Mouse (Mus musculus) G1E (cell line): ENCODE measurements around the gene Zfp13. TPM values are rescaled to one million over a fixed set of nuclear protein-coding genes. Genes with fewer than 3 reads are reported as not detected.

Experiments used
- ATAC-seq: 2 replicates; pipeline ENCODE4 v1.8.0; 2016; ENCODE audit warnings: mild to moderate bottlenecking; ENCODE audit not compliant: insufficient number of reproducible peaks, poor library complexity, low FRiP score, severe bottlenecking; ENCODE audit errors: extremely low read depth
- DNase-seq: peaks from one replicate; pipeline ENCODE4 v3.0.0; 2012; ENCODE audit warnings: low spot score
- H3K27me3 ChIP-seq: 2 replicates; pipeline ENCODE4 v1.6.1; 2012; ENCODE audit warnings: mild to moderate bottlenecking, low read length, inconsistent platforms; ENCODE audit not compliant: insufficient read depth
- H3K36me3 ChIP-seq: replicated peaks from 2 replicates; pipeline ENCODE3; 2012; ENCODE audit warnings: mild to moderate bottlenecking, inconsistent platforms
- H3K4me1 ChIP-seq: 2 replicates; pipeline ENCODE4 v1.6.1; 2012; ENCODE audit warnings: low read depth, low read length, inconsistent platforms, mixed read lengths; ENCODE audit not compliant: insufficient read depth
- H3K4me3 ChIP-seq: 2 replicates; pipeline ENCODE4 v1.5.1; 2012; ENCODE audit warnings: low read depth, mild to moderate bottlenecking, inconsistent platforms, low read length, moderate library complexity, mixed read lengths
- H3K9me3 ChIP-seq: replicated peaks from 2 replicates; pipeline ENCODE4 v1.6.1; 2012; ENCODE audit warnings: inconsistent platforms
- CTCF ChIP-seq: IDR thresholded peaks from 2 replicates; pipeline ENCODE4 v1.5.1; 2012; ENCODE audit warnings: low read depth, low read length, inconsistent platforms, mixed read lengths
- GATA1 ChIP-seq: IDR thresholded peaks from 2 replicates; pipeline ENCODE4 v1.6.1; 2012; ENCODE audit warnings: borderline replicate concordance, low read length, inconsistent platforms, mixed read lengths
- GATA2 ChIP-seq: IDR thresholded peaks from 2 replicates; pipeline ENCODE4 v1.6.1; 2012; ENCODE audit warnings: low read depth, low read length, inconsistent platforms, borderline replicate concordance
- POLR2AphosphoS5 ChIP-seq: IDR thresholded peaks from 2 replicates; pipeline ENCODE4 v1.6.1; 2012; ENCODE audit warnings: low read depth, low read length, inconsistent platforms; ENCODE audit not compliant: insufficient replicate concordance
- TAL1 ChIP-seq: conservative IDR thresholded peaks from 2 replicates; pipeline ENCODE4 v1.6.1; 2012; ENCODE audit warnings: low read depth, low read length, inconsistent platforms, mixed read lengths
- polyA plus RNA-seq: library from polyadenylated mRNA; stranded (reverse); fragments of >175 nt; gene quantifications from 2 replicates; pipeline ENCODE4 v1.2.3, GENCODE M21; 2012
- total RNA-seq, 2 experiments: library from RNA; stranded (forward) in 1 of 2; stranded (reverse) in 1 of 2; fragments of 200-1000 nt in 1 of 2; fragments of >200 nt in 1 of 2; fragmentation: Nextera tagmentation in 1 of 2; gene quantifications; 2 replicates each; pipeline ENCODE4 v1.2.3; 2014 to 2017

Zfp13 gene
- not detected in 2 replicates for total RNA-seq (2014; fragmentation: Nextera tagmentation)
- total RNA-seq (2017), result not detected in 2 replicates
- polyA plus RNA-seq, result 0.12 and 0.14 TPM in 2 replicates

GRCm38 (mm10) chr17:23598582-23599552 is at the start of gene Zfp13:
Gene Zfp13, minus strand, starts transcription at chr17:23599487.
- peak within 1 kb of the TSS; percentile 74 for H3K4me3 ChIP-seq
- H3K36me3 ChIP-seq, result no peaks in the 10 kb centered on the region
- H3K27me3 ChIP-seq, result no peaks in the 10 kb centered on the region
- H3K9me3 ChIP-seq, result no peaks in the 10 kb centered on the region
- no peak for TF ChIP-seq CTCF
- no peak for TF ChIP-seq TAL1
- TF ChIP-seq POLR2AphosphoS5, result no peak
- TF ChIP-seq GATA2, result no peak
- TF ChIP-seq GATA1, result no peak
- peaks cover 45% of the 10 kb centered on the region for H3K4me1 ChIP-seq
- peak; percentile 88 for DNase-seq
- ATAC-seq, result peak; percentile 90

- no peak for DNase-seq
- H3K9me3 ChIP-seq, result no peaks in the 10 kb centered on the region
- H3K27me3 ChIP-seq, result peaks cover 23% of the 10 kb centered on the region
- H3K4me3 ChIP-seq, result no peak overlapping the region
- H3K4me1 ChIP-seq, result no peaks in the 10 kb centered on the region
- no peak for ATAC-seq
- TF ChIP-seq GATA2, result no peak
- TF ChIP-seq CTCF, result no peak
- no peak for TF ChIP-seq GATA1
- TF ChIP-seq POLR2AphosphoS5, result no peak
- no peak for TF ChIP-seq TAL1
- H3K36me3 ChIP-seq, result no peaks in the 10 kb centered on the region
These were observed 46.6 kb upstream of the Zfp13 start for GRCm38 (mm10) chr17:23645894-23646293.

GRCm38 (mm10) chr17:23644613-23645495 is 45.6 kb upstream of the Zfp13 start, which contains the start of gene Mmp25:
Gene Mmp25, minus strand, starts transcription at chr17:23645277.
- TF ChIP-seq TAL1 (no peak), GATA2 (no peak), CTCF (no peak), GATA1 (no peak), POLR2AphosphoS5 (no peak)
- Histone ChIP-seq H3K27me3 (peaks cover 23% of the 10 kb centered on the region), H3K9me3 (no peaks in the 10 kb centered on the region), H3K36me3 (no peaks in the 10 kb centered on the region), H3K4me3 (no peak within 1 kb of the TSS), H3K4me1 (no peaks in the 10 kb centered on the region)
- no peak for ATAC-seq
- no peak for DNase-seq

- no peak for TF ChIP-seq GATA1
- TF ChIP-seq CTCF, result no peak
- no peak for TF ChIP-seq GATA2
- TF ChIP-seq POLR2AphosphoS5, result no peak
- TF ChIP-seq TAL1, result no peak
- peaks cover 2% of the 10 kb centered on the region for H3K4me1 ChIP-seq
- peaks cover 33% of the 10 kb centered on the region for H3K27me3 ChIP-seq
- H3K36me3 ChIP-seq, result no peaks in the 10 kb centered on the region
- ATAC-seq, result no peak
- no peak for DNase-seq
- no peaks in the 10 kb centered on the region for H3K9me3 ChIP-seq
- H3K4me3 ChIP-seq, result no peak overlapping the region
These were observed 32.0 kb upstream of the Zfp13 start for GRCm38 (mm10) chr17:23631241-23631640.

GRCm38 (mm10) chr17:23630195-23631020 is 31.1 kb upstream of the Zfp13 start:
- ATAC-seq, result peak; percentile 78
- Histone ChIP-seq H3K9me3 (no peaks in the 10 kb centered on the region), H3K36me3 (no peaks in the 10 kb centered on the region), H3K27me3 (peaks cover 25% of the 10 kb centered on the region), H3K4me1 (peaks cover 2% of the 10 kb centered on the region), H3K4me3 (no peak overlapping the region)
- peak; percentile 66 for DNase-seq
- no peak for TF ChIP-seq TAL1
- no peak for TF ChIP-seq GATA1
- TF ChIP-seq CTCF, result peak; percentile 72
- no peak for TF ChIP-seq GATA2
- TF ChIP-seq POLR2AphosphoS5, result no peak
